ENCODE assay signal across 15 mouse cellular contexts in the genomic region with DNA sequence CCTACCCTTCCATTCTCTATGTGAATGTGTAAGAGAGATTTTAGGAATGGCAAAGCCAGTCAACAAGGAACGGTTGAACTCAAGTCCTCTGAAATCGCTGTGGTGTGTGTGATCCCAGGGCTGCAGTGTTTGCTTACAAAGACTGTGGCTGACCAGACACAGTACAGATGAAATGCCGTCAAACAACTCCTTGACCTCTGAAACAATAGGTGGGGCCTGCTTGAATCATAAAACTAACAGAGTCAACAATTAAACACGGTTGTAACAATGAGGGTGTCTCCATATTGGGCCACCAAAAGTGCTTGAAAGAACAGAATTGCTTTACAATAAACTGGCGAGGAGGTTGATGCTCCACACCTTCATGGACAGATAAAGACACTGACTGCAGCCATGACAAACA.
"Had no signal": no experiment of that assay in that cellular context is flagged by ENCODE, and none has a peak within 500 bp of the region (broad histone marks: within the 10 kb centered on the region; RNA-seq: fewer than 3 reads in every experiment).

No protein-coding gene starts in this region.

- H3K27me3 ChIP-seq: liver, embryonic 13.5 days; liver, embryonic 15.5 days; megakaryocyte, embryonic 14.5 days; midbrain, embryonic 13.5 days; midbrain, embryonic 15.5 days; neural tube, embryonic 12.5 days had no signal

- ATAC-seq: liver, postnatal 0 days; midbrain, embryonic 13.5 days; midbrain, embryonic 15.5 days had no signal

- H3K4me2 ChIP-seq: liver, embryonic 13.5 days; liver, embryonic 15.5 days; lung, embryonic 14.5 days; midbrain, embryonic 11.5 days; midbrain, embryonic 13.5 days; midbrain, embryonic 15.5 days; neural tube, embryonic 12.5 days had no signal

- H3K4me1 ChIP-seq: liver, embryonic 13.5 days; liver, embryonic 15.5 days; midbrain, embryonic 13.5 days; midbrain, embryonic 15.5 days; neural tube, embryonic 12.5 days had no signal

- H3K27ac ChIP-seq: liver, embryonic 13.5 days; liver, embryonic 15.5 days; macrophage; midbrain, embryonic 13.5 days; midbrain, embryonic 15.5 days; neural tube, embryonic 12.5 days had no signal

- DNase-seq: liver, embryonic 13.5 days; liver, postnatal 0 days; lung, embryonic 14.5 days; lung, postnatal 10 days; right cerebral cortex, postnatal 14 days; thymus, adult 2 months; thymus, postnatal 25 days; thymus, postnatal 4 days had no signal

- H3K4me3 ChIP-seq: liver, embryonic 13.5 days; liver, embryonic 15.5 days; megakaryocyte, embryonic 14.5 days; midbrain, embryonic 13.5 days; midbrain, embryonic 15.5 days; neural tube, embryonic 12.5 days had no signal

- H3K36me3 ChIP-seq: liver, embryonic 13.5 days; liver, embryonic 15.5 days; midbrain, embryonic 13.5 days; midbrain, embryonic 15.5 days; neural tube, embryonic 12.5 days had no signal

- H3K9me3 ChIP-seq: liver, embryonic 13.5 days; liver, embryonic 15.5 days; megakaryocyte, embryonic 14.5 days; midbrain, embryonic 13.5 days; midbrain, embryonic 15.5 days; neural tube, embryonic 12.5 days had no signal

- H3K9ac ChIP-seq: liver, embryonic 13.5 days; liver, embryonic 15.5 days; liver, postnatal 0 days; lung, embryonic 14.5 days; midbrain, embryonic 13.5 days; midbrain, embryonic 15.5 days; neural tube, embryonic 12.5 days had no signal
